Mouse (Mus musculus) limb, embryonic 10.5 days (tissue): Measurements from ENCODE around the gene 1700088E04Rik. TPM values are rescaled to one million over a fixed set of nuclear protein-coding genes. Genes with fewer than 3 reads are reported as not detected.

Experiments
- DNase-seq: peaks from one replicate; pipeline ENCODE4 v3.0.0-alpha.2; 2017; ENCODE audit warnings: low spot score
- H3K27ac ChIP-seq: fragments of 300-500 bp; sonication (generic); 2 replicates; pipeline ENCODE4 v1.5.1; 2016; ENCODE audit warnings: mild to moderate bottlenecking
- H3K27me3 ChIP-seq: fragments of 300-500 bp; sonication (generic); 2 replicates; pipeline ENCODE4 v1.6.1; 2016; ENCODE audit warnings: low read depth, mild to moderate bottlenecking; ENCODE audit not compliant: poor library complexity, severe bottlenecking
- H3K36me3 ChIP-seq: fragments of 300-500 bp; sonication (generic); 2 replicates; pipeline ENCODE4 v1.6.1; 2016; ENCODE audit warnings: mild to moderate bottlenecking, moderate library complexity
- H3K4me1 ChIP-seq: fragments of 300-500 bp; sonication (generic); 2 replicates; pipeline ENCODE4 v1.6.1; 2016
- H3K4me3 ChIP-seq: fragments of 300-500 bp; sonication (generic); 2 replicates; pipeline ENCODE4 v1.5.1; 2016; ENCODE audit warnings: mild to moderate bottlenecking, moderate library complexity
- H3K9me3 ChIP-seq: fragments of 300-500 bp; sonication (generic); replicated peaks from 2 replicates; pipeline ENCODE4 v1.6.1; 2016; ENCODE audit warnings: mild to moderate bottlenecking
- WGBS: fragments of 180-500 bp; shearing (Covaris S2); methylation state at CpG from one replicate; pipeline ENCODE4 v1.1.7; 2016; 5-methylcytosine and 5-hydroxymethylcytosine counted together
- polyA plus RNA-seq: library from polyadenylated mRNA; unstranded; fragments of >200 nt; fragmentation: Nextera tagmentation; extraction: Ambion mirVana; gene quantifications from 2 replicates; pipeline ENCODE4 v1.2.1, GENCODE M21; 2016

Gene 1700088E04Rik
- polyA plus RNA-seq: 5.2 and 5.7 TPM in 2 replicates

- WGBS: under 1% methylated on average over 57 of the region's 57 CpGs
- no peaks in the 10 kb centered on the region for H3K9me3 ChIP-seq
- H3K27me3 ChIP-seq: no peaks in the 10 kb centered on the region
- peaks cover 29% of the 10 kb centered on the region for H3K36me3 ChIP-seq
- H3K27ac ChIP-seq: peak within 1 kb of the TSS; percentile 86
- peaks cover 22% of the 10 kb centered on the region for H3K4me1 ChIP-seq
- peak within 1 kb of the TSS; percentile 98 for H3K4me3 ChIP-seq
- DNase-seq: peak; percentile 98
Observed at GRCm38 (mm10) chr15:79140866-79141565, at the start of gene 1700088E04Rik, which contains the start of gene Polr2f. Gene 1700088E04Rik, minus strand, starts transcription at chr15:79141253. Gene Polr2f, plus strand, starts transcription at chr15:79141009.

GRCm38 (mm10) chr15:79187819-79188218, 46.8 kb upstream of the 1700088E04Rik start:
- Histone ChIP-seq H3K4me3 (no peak overlapping the region), H3K4me1 (peaks cover 10% of the 10 kb centered on the region), H3K27ac (no peak overlapping the region), H3K36me3 (no peaks in the 10 kb centered on the region), H3K27me3 (no peaks in the 10 kb centered on the region), H3K9me3 (no peaks in the 10 kb centered on the region)
- DNase-seq: no peak
- 91% methylated on average over 8 of the region's 8 CpGs for WGBS

- DNase-seq: no peak
Observed at GRCm38 (mm10) chr15:79185213-79185612, 44.2 kb upstream of the 1700088E04Rik start.

GRCm38 (mm10) chr15:79176905-79177304, 35.9 kb upstream of the 1700088E04Rik start:
- no peak overlapping the region for H3K4me3 ChIP-seq
- no peaks in the 10 kb centered on the region for H3K9me3 ChIP-seq
- peaks cover 8% of the 10 kb centered on the region; the same call in 1 of the 2 replicates for H3K27me3 ChIP-seq
- no peaks in the 10 kb centered on the region for H3K36me3 ChIP-seq
- H3K27ac ChIP-seq: no peak overlapping the region; the same call in 1 of the 2 replicates
- WGBS: 71% methylated on average over 6 of the region's 6 CpGs
- H3K4me1 ChIP-seq: peaks cover 11% of the 10 kb centered on the region
- DNase-seq: no peak

More at GRCm38 (mm10) chr15:79185213-79185612, 44.2 kb upstream of the 1700088E04Rik start:
- Histone ChIP-seq H3K9me3 (no peaks in the 10 kb centered on the region), H3K36me3 (no peaks in the 10 kb centered on the region), H3K4me1 (peaks cover 4% of the 10 kb centered on the region; the same call in 1 of the 2 replicates), H3K27ac (no peak overlapping the region), H3K27me3 (no peaks in the 10 kb centered on the region), H3K4me3 (no peak overlapping the region)
- 91% methylated on average over 10 of the region's 10 CpGs for WGBS

- H3K9me3 ChIP-seq: no peaks in the 10 kb centered on the region
- peaks cover 54% of the 10 kb centered on the region for H3K27me3 ChIP-seq
- peaks cover 54% of the 10 kb centered on the region for H3K4me1 ChIP-seq
- WGBS: 32% methylated on average over 8 of the region's 8 CpGs
- no peak for DNase-seq
- H3K36me3 ChIP-seq: no peaks in the 10 kb centered on the region
- H3K27ac ChIP-seq: no peak overlapping the region
- H3K4me3 ChIP-seq: no peak overlapping the region
Observed at GRCm38 (mm10) chr15:79166712-79167111, 25.7 kb upstream of the 1700088E04Rik start.

GRCm38 (mm10) chr15:79165140-79165539, 24.1 kb upstream of the 1700088E04Rik start, which contains the start of gene Sox10:
Gene Sox10, minus strand, starts transcription at chr15:79165240.
- peak within 1 kb of the TSS; percentile 36 for H3K4me3 ChIP-seq
- peaks cover 47% of the 10 kb centered on the region for H3K4me1 ChIP-seq
- H3K9me3 ChIP-seq: no peaks in the 10 kb centered on the region
- DNase-seq: no peak
- peaks cover 70% of the 10 kb centered on the region for H3K27me3 ChIP-seq
- WGBS: 41% methylated on average over 5 of the region's 5 CpGs
- peak within 1 kb of the TSS; percentile 21 for H3K27ac ChIP-seq
- no peaks in the 10 kb centered on the region for H3K36me3 ChIP-seq

GRCm38 (mm10) chr15:79164251-79164650, 23.2 kb upstream of the 1700088E04Rik start:
- H3K9me3 ChIP-seq: no peaks in the 10 kb centered on the region
- H3K4me1 ChIP-seq: peaks cover 46% of the 10 kb centered on the region
- 2% methylated on average over 13 of the region's 15 CpGs for WGBS
- H3K36me3 ChIP-seq: no peaks in the 10 kb centered on the region
- peak; percentile 43 for DNase-seq
- peak overlapping the region; percentile 36 for H3K4me3 ChIP-seq
- H3K27ac ChIP-seq: no peak overlapping the region
- H3K27me3 ChIP-seq: peaks cover 79% of the 10 kb centered on the region

GRCm38 (mm10) chr15:79162822-79163221, 21.8 kb upstream of the 1700088E04Rik start:
- H3K4me1 ChIP-seq: peaks cover 45% of the 10 kb centered on the region
- no peak overlapping the region for H3K4me3 ChIP-seq
- no peaks in the 10 kb centered on the region for H3K9me3 ChIP-seq
- no peak overlapping the region for H3K27ac ChIP-seq
- peaks cover 93% of the 10 kb centered on the region for H3K27me3 ChIP-seq
- H3K36me3 ChIP-seq: no peaks in the 10 kb centered on the region
- WGBS: 44% methylated on average over 14 of the region's 14 CpGs
- no peak for DNase-seq

- H3K4me1 ChIP-seq: peaks cover 41% of the 10 kb centered on the region
- peaks cover 98% of the 10 kb centered on the region for H3K27me3 ChIP-seq
- H3K9me3 ChIP-seq: no peaks in the 10 kb centered on the region
- no peaks in the 10 kb centered on the region for H3K36me3 ChIP-seq
- no peak overlapping the region for H3K4me3 ChIP-seq
- H3K27ac ChIP-seq: no peak overlapping the region
- DNase-seq: no peak
- 68% methylated on average over 7 of the region's 7 CpGs for WGBS
Observed at GRCm38 (mm10) chr15:79162301-79162700, 21.2 kb upstream of the 1700088E04Rik start.

GRCm38 (mm10) chr15:79155572-79155971, 14.5 kb upstream of the 1700088E04Rik start:
- Histone ChIP-seq H3K27me3 (peaks cover 40% of the 10 kb centered on the region), H3K4me1 (peaks cover 41% of the 10 kb centered on the region), H3K9me3 (no peaks in the 10 kb centered on the region), H3K27ac (0 out of 2 replicates have a peak overlapping the region, but pooled peaks have one; percentile 40), H3K4me3 (no peak overlapping the region), H3K36me3 (peaks cover 29% of the 10 kb centered on the region)
- no peak for DNase-seq
- WGBS: 43% methylated on average over 3 of the region's 3 CpGs

GRCm38 (mm10) chr15:79152709-79153108, 11.7 kb upstream of the 1700088E04Rik start:
- H3K27ac ChIP-seq: peak overlapping the region; percentile 46
- H3K4me3 ChIP-seq: no peak overlapping the region
- no peak for DNase-seq
- H3K27me3 ChIP-seq: peaks cover 12% of the 10 kb centered on the region; the same call in 1 of the 2 replicates
- peaks cover 36% of the 10 kb centered on the region for H3K4me1 ChIP-seq
- no peaks in the 10 kb centered on the region for H3K9me3 ChIP-seq
- H3K36me3 ChIP-seq: peaks cover 55% of the 10 kb centered on the region
- 61% methylated on average over 6 of the region's 6 CpGs for WGBS

- Histone ChIP-seq H3K4me1 (peaks cover 36% of the 10 kb centered on the region), H3K4me3 (no peak overlapping the region), H3K27ac (peak overlapping the region; percentile 75), H3K27me3 (peaks cover 5% of the 10 kb centered on the region; the same call in 1 of the 2 replicates), H3K36me3 (peaks cover 63% of the 10 kb centered on the region), H3K9me3 (no peaks in the 10 kb centered on the region)
- WGBS: 87% methylated on average over 8 of the region's 8 CpGs
- no peak for DNase-seq
Observed at GRCm38 (mm10) chr15:79151881-79152280, 10.8 kb upstream of the 1700088E04Rik start.

GRCm38 (mm10) chr15:79148533-79148932, 7.5 kb upstream of the 1700088E04Rik start:
- Histone ChIP-seq H3K4me1 (peaks cover 21% of the 10 kb centered on the region), H3K36me3 (peaks cover 97% of the 10 kb centered on the region), H3K27me3 (no peaks in the 10 kb centered on the region), H3K27ac (no peak overlapping the region), H3K9me3 (no peaks in the 10 kb centered on the region), H3K4me3 (no peak overlapping the region)
- WGBS: 54% methylated on average over 7 of the region's 7 CpGs
- peak; percentile 94 for DNase-seq
